Comparison of ENCODE assay signal across 8 mouse cellular contexts in genomic region chr3:51749421-51749811, GRCm38 (mm10).
DNase-seq lines count a peak whose midpoint lies in the region; ATAC-seq lines count a peak whose summit lies in the region.

No protein-coding gene starts in this region.

- DNase-seq in heart, postnatal 4 days = no peak
- no peak for DNase-seq in embryonic facial prominence, embryonic 11.5 days (ENCODE audit: low spot score)
- DNase-seq in hindbrain, embryonic 10.5 days (ENCODE audit: low spot score) = no peak
- no peak for DNase-seq in midbrain, embryonic 11.5 days (ENCODE audit: low spot score, missing footprints)
- no peak for DNase-seq in thymus, postnatal 25 days
- no peak for DNase-seq in testis, postnatal 10 days (ENCODE audit: low spot score)
- no peak for DNase-seq in embryo, embryonic 11 days

- H3K27me3 ChIP-seq in heart, embryonic 15.5 days = no peaks in the 10 kb centered on the region
- no peaks in the 10 kb centered on the region for H3K27me3 ChIP-seq in embryonic facial prominence, embryonic 11.5 days (ENCODE audit: control insufficient read depth, insufficient read depth, low read length)
- H3K27me3 ChIP-seq in hindbrain, embryonic 10.5 days (ENCODE audit: insufficient read depth, poor library complexity, severe bottlenecking) = no peaks in the 10 kb centered on the region
- no peaks in the 10 kb centered on the region for H3K27me3 ChIP-seq in midbrain, embryonic 11.5 days (ENCODE audit: control insufficient read depth, insufficient read depth, low read length)

- H3K4me2 ChIP-seq in heart, embryonic 15.5 days = peak overlapping the region; percentile 48
- no peak overlapping the region for H3K4me2 ChIP-seq in embryonic facial prominence, embryonic 11.5 days (ENCODE audit: low read depth, low read length)
- H3K4me2 ChIP-seq in midbrain, embryonic 11.5 days = no peak overlapping the region

- ATAC-seq in heart, embryonic 15.5 days (replicated peaks; ENCODE audit: insufficient number of reproducible peaks, insufficient read depth, low FRiP score, low read depth) = no peak
- ATAC-seq in embryonic facial prominence, embryonic 11.5 days (replicated peaks; ENCODE audit: insufficient number of reproducible peaks, low FRiP score, low TSS enrichment, low read depth) = no peak
- ATAC-seq in midbrain, embryonic 11.5 days (ENCODE audit: low FRiP score) = peak; percentile 41

- peak overlapping the region; percentile 44; the same call in 1 of the 2 replicates for H3K9ac ChIP-seq in heart, embryonic 15.5 days
- no peak overlapping the region; the same call in 1 of the 2 replicates for H3K9ac ChIP-seq in embryonic facial prominence, embryonic 11.5 days (replicated peaks; ENCODE audit: low read length)
- H3K9ac ChIP-seq in midbrain, embryonic 11.5 days (ENCODE audit: low read length) = peak overlapping the region; percentile 51

- H3K9me3 ChIP-seq in heart, embryonic 15.5 days (replicated peaks) = no peaks in the 10 kb centered on the region
- H3K9me3 ChIP-seq in embryonic facial prominence, embryonic 11.5 days (replicated peaks; ENCODE audit: control insufficient read depth, low read length) = no peaks in the 10 kb centered on the region
- no peaks in the 10 kb centered on the region for H3K9me3 ChIP-seq in hindbrain, embryonic 10.5 days
- no peaks in the 10 kb centered on the region; the same call in 1 of the 2 replicates for H3K9me3 ChIP-seq in midbrain, embryonic 11.5 days (ENCODE audit: control insufficient read depth, low read length)

- peak overlapping the region; percentile 12; the same call in 1 of the 2 replicates for H3K4me3 ChIP-seq in heart, embryonic 15.5 days
- no peak overlapping the region for H3K4me3 ChIP-seq in embryonic facial prominence, embryonic 11.5 days (ENCODE audit: low read depth, low read length)
- peak overlapping the region; percentile 9; the same call in 1 of the 2 replicates for H3K4me3 ChIP-seq in hindbrain, embryonic 10.5 days
- H3K4me3 ChIP-seq in midbrain, embryonic 11.5 days (ENCODE audit: low read depth, low read length) = no peak overlapping the region

- WGBS in heart, embryonic 15.5 days = 32% methylated on average over 7 of the region's 7 CpGs
- WGBS in embryonic facial prominence, embryonic 11.5 days = 36% methylated on average over 7 of the region's 7 CpGs
- WGBS in hindbrain, embryonic 10.5 days = 38% methylated on average over 7 of the region's 7 CpGs
- WGBS in midbrain, embryonic 11.5 days = 47% methylated on average over 7 of the region's 7 CpGs

- peak overlapping the region; percentile 96 for H3K27ac ChIP-seq in heart, embryonic 15.5 days
- peak overlapping the region; percentile 47; the same call in 1 of the 2 replicates for H3K27ac ChIP-seq in embryonic facial prominence, embryonic 11.5 days (replicated peaks; ENCODE audit: low read depth, low read length)
- H3K27ac ChIP-seq in hindbrain, embryonic 10.5 days = peak overlapping the region; percentile 80
- peak overlapping the region; percentile 86 for H3K27ac ChIP-seq in midbrain, embryonic 11.5 days (ENCODE audit: low read depth, low read length)

- peaks cover 39% of the 10 kb centered on the region for H3K4me1 ChIP-seq in heart, embryonic 15.5 days (replicated peaks)
- H3K4me1 ChIP-seq in embryonic facial prominence, embryonic 11.5 days (ENCODE audit: control insufficient read depth, insufficient read depth, low read length) = peaks cover 8% of the 10 kb centered on the region; the same call in 1 of the 2 replicates
- peaks cover 33% of the 10 kb centered on the region for H3K4me1 ChIP-seq in hindbrain, embryonic 10.5 days (replicated peaks)
- peaks cover 21% of the 10 kb centered on the region for H3K4me1 ChIP-seq in midbrain, embryonic 11.5 days (ENCODE audit: control insufficient read depth, insufficient read depth, low read length)

- no peaks in the 10 kb centered on the region for H3K36me3 ChIP-seq in heart, embryonic 15.5 days
- no peaks in the 10 kb centered on the region for H3K36me3 ChIP-seq in embryonic facial prominence, embryonic 11.5 days (replicated peaks; ENCODE audit: control insufficient read depth, insufficient read depth, low read depth, low read length)
- no peaks in the 10 kb centered on the region for H3K36me3 ChIP-seq in hindbrain, embryonic 10.5 days
- H3K36me3 ChIP-seq in midbrain, embryonic 11.5 days (ENCODE audit: control insufficient read depth, insufficient read depth, low read length) = no peaks in the 10 kb centered on the region

Comparison
In these comparisons a context has a peak if more than half of its experiments do, and no peak if none do; other contexts are left out.
1. H3K4me3 ChIP-seq: peak in heart, embryonic 15.5 days (single experiment) and hindbrain, embryonic 10.5 days (single experiment); none in embryonic facial prominence, embryonic 11.5 days (single experiment) and midbrain, embryonic 11.5 days (single experiment).
2. Peak in every context shown above with its lines, with median percentiles within 50 percentile points of each other: H3K27ac ChIP-seq.